Mouse (Mus musculus) limb, embryonic 11.5 days (tissue): ENCODE results near the gene Ndel1. TPM values are rescaled to one million over a fixed set of nuclear protein-coding genes. Genes with fewer than 3 reads are reported as not detected.
A peak's percentile ranks its signal among the peaks of the same experiment; 100 is the strongest.

Source experiments
- ATAC-seq: fragments of 200-750 bp; cut with Nextera tagmentation; 2 replicates; pipeline ENCODE4 v1.8.0; 2017; ENCODE audit warnings: low read depth; ENCODE audit not compliant: insufficient number of reproducible peaks, low FRiP score, low TSS enrichment
- DNase-seq: peaks from one replicate; pipeline ENCODE4 v3.0.0-alpha.2; 2015; ENCODE audit warnings: low spot score
- H3K27ac ChIP-seq: fragments of 300-500 bp; sonication (generic); replicated peaks from 2 replicates; pipeline ENCODE4 v1.5.1; 2014; ENCODE audit warnings: low read depth, mild to moderate bottlenecking, low read length
- H3K27me3 ChIP-seq: fragments of 300-500 bp; sonication (generic); 2 replicates; pipeline ENCODE4 v1.6.1; 2014; ENCODE audit warnings: mild to moderate bottlenecking, low read length, mixed read lengths; ENCODE audit not compliant: control insufficient read depth, insufficient read depth
- H3K36me3 ChIP-seq: fragments of 300-500 bp; sonication (generic); 2 replicates; pipeline ENCODE4 v1.6.1; 2014; ENCODE audit warnings: mild to moderate bottlenecking, low read length, moderate library complexity, mixed read lengths; ENCODE audit not compliant: control insufficient read depth, insufficient read depth
- H3K4me1 ChIP-seq: fragments of 300-500 bp; sonication (generic); 2 replicates; pipeline ENCODE4 v1.6.1; 2014; ENCODE audit warnings: low read length, mixed read lengths; ENCODE audit not compliant: control insufficient read depth, insufficient read depth
- H3K4me2 ChIP-seq: fragments of 300-500 bp; sonication (generic); 2 replicates; pipeline ENCODE4 v1.6.1; 2014; ENCODE audit warnings: low read depth, mild to moderate bottlenecking, moderate library complexity; ENCODE audit not compliant: severe bottlenecking
- H3K4me3 ChIP-seq: fragments of 300-500 bp; sonication (generic); 2 replicates; pipeline ENCODE4 v1.5.1; 2014; ENCODE audit warnings: low read depth, low read length
- H3K9ac ChIP-seq: fragments of 300-500 bp; sonication (generic); 2 replicates; pipeline ENCODE4 v1.6.1; 2014; ENCODE audit warnings: mild to moderate bottlenecking, low read length
- H3K9me3 ChIP-seq: fragments of 300-500 bp; sonication (generic); 2 replicates; pipeline ENCODE4 v1.6.1; 2016; ENCODE audit warnings: low read length; ENCODE audit not compliant: control insufficient read depth
- WGBS: fragments of 180-500 bp; shearing (Covaris S2); extraction: QIAGEN DNeasy Blood & Tissue Kit; methylation state at CpG from one replicate; pipeline ENCODE4 v1.1.7; 2014; 5-methylcytosine and 5-hydroxymethylcytosine counted together
- polyA plus RNA-seq: library from polyadenylated mRNA; unstranded; fragments of >200 nt; fragmentation: Nextera tagmentation; extraction: Ambion mirVana; gene quantifications from 2 replicates; pipeline ENCODE4 v1.2.1, GENCODE M21; 2014

Ndel1 gene
- polyA plus RNA-seq, 1 experiment from 2014 or later: 53.2 TPM

GRCm38 (mm10) chr11:68863631-68864091, 8.0 kb downstream of the Ndel1 start:
- no peak overlapping the region for H3K9ac ChIP-seq
- H3K4me3 ChIP-seq: no peak overlapping the region
- H3K27me3 ChIP-seq: no peaks in the 10 kb centered on the region
- H3K9me3 ChIP-seq: no peaks in the 10 kb centered on the region
- no peaks in the 10 kb centered on the region for H3K36me3 ChIP-seq
- ATAC-seq (no peak), DNase-seq (no peak)
- 67% methylated on average over 4 of the region's 4 CpGs for WGBS
- no peaks in the 10 kb centered on the region for H3K4me1 ChIP-seq
- no peak overlapping the region for H3K4me2 ChIP-seq
- H3K27ac ChIP-seq: no peak overlapping the region

GRCm38 (mm10) chr11:68862260-68862659, 9.4 kb downstream of the Ndel1 start:
- no peaks in the 10 kb centered on the region for H3K4me1 ChIP-seq
- no peaks in the 10 kb centered on the region for H3K36me3 ChIP-seq
- no peaks in the 10 kb centered on the region for H3K27me3 ChIP-seq
- H3K9ac ChIP-seq: no peak overlapping the region
- 82% methylated on average over 2 of the region's 2 CpGs for WGBS
- H3K4me3 ChIP-seq: no peak overlapping the region
- DNase-seq (no peak), ATAC-seq (no peak)
- H3K4me2 ChIP-seq: no peak overlapping the region
- no peaks in the 10 kb centered on the region for H3K9me3 ChIP-seq
- no peak overlapping the region for H3K27ac ChIP-seq

- DNase-seq (no peak), ATAC-seq (no peak)
- no peak overlapping the region for H3K27ac ChIP-seq
- no peaks in the 10 kb centered on the region for H3K9me3 ChIP-seq
- H3K27me3 ChIP-seq: no peaks in the 10 kb centered on the region
- no peak overlapping the region for H3K9ac ChIP-seq
- 87% methylated on average over 8 of the region's 8 CpGs for WGBS
- no peaks in the 10 kb centered on the region for H3K36me3 ChIP-seq
- no peak overlapping the region for H3K4me2 ChIP-seq
- H3K4me3 ChIP-seq: no peak overlapping the region
- H3K4me1 ChIP-seq: no peaks in the 10 kb centered on the region
Measured at GRCm38 (mm10) chr11:68859943-68860593, 11.6 kb downstream of the Ndel1 start.

GRCm38 (mm10) chr11:68857329-68857728, 14.3 kb downstream of the Ndel1 start:
- 83% methylated on average over 3 of the region's 3 CpGs for WGBS
- no peaks in the 10 kb centered on the region for H3K27me3 ChIP-seq
- no peak for ATAC-seq
- H3K9me3 ChIP-seq: no peaks in the 10 kb centered on the region
- H3K9ac ChIP-seq: no peak overlapping the region
- H3K4me3 ChIP-seq: no peak overlapping the region
- H3K27ac ChIP-seq: no peak overlapping the region
- no peak for DNase-seq
- 0 out of 2 replicates have a peak, but pooled peaks cover 2% of the 10 kb centered on the region for H3K4me1 ChIP-seq
- no peak overlapping the region for H3K4me2 ChIP-seq
- H3K36me3 ChIP-seq: no peaks in the 10 kb centered on the region

- Histone ChIP-seq H3K4me1 (0 out of 2 replicates have a peak, but pooled peaks cover 4% of the 10 kb centered on the region), H3K27me3 (no peaks in the 10 kb centered on the region), H3K4me3 (no peak overlapping the region), H3K27ac (no peak overlapping the region), H3K4me2 (no peak overlapping the region), H3K9ac (no peak overlapping the region), H3K9me3 (no peaks in the 10 kb centered on the region), H3K36me3 (no peaks in the 10 kb centered on the region)
- no peak for DNase-seq
- no peak for ATAC-seq
- 91% methylated on average over 3 of the region's 3 CpGs for WGBS
Measured at GRCm38 (mm10) chr11:68854621-68855020, 17.0 kb downstream of the Ndel1 start.

GRCm38 (mm10) chr11:68853611-68854401, 17.9 kb downstream of the Ndel1 start:
- H3K4me1 ChIP-seq: 0 out of 2 replicates have a peak, but pooled peaks cover 4% of the 10 kb centered on the region
- ATAC-seq (no peak), DNase-seq (no peak)
- no peak overlapping the region for H3K27ac ChIP-seq
- WGBS: 41% methylated on average over 14 of the region's 14 CpGs
- no peaks in the 10 kb centered on the region for H3K9me3 ChIP-seq
- H3K4me2 ChIP-seq: peak overlapping the region; percentile 54
- H3K4me3 ChIP-seq: peak overlapping the region; percentile 97
- 0 out of 2 replicates have a peak overlapping the region, but pooled peaks have one; percentile 32 for H3K9ac ChIP-seq
- H3K36me3 ChIP-seq: no peaks in the 10 kb centered on the region
- no peaks in the 10 kb centered on the region for H3K27me3 ChIP-seq

GRCm38 (mm10) chr11:68852932-68853409, 18.7 kb downstream of the Ndel1 start:
- Histone ChIP-seq H3K27me3 (no peaks in the 10 kb centered on the region), H3K4me2 (peak overlapping the region; percentile 54), H3K9ac (peak overlapping the region; percentile 85), H3K36me3 (no peaks in the 10 kb centered on the region), H3K4me1 (0 out of 2 replicates have a peak, but pooled peaks cover 4% of the 10 kb centered on the region), H3K27ac (peak overlapping the region; percentile 88), H3K9me3 (no peaks in the 10 kb centered on the region), H3K4me3 (peak overlapping the region; percentile 97)
- WGBS: under 1% methylated on average over 42 of the region's 42 CpGs
- DNase-seq (peak; percentile 100), ATAC-seq (peak; percentile 100)

- no peaks in the 10 kb centered on the region for H3K27me3 ChIP-seq
- H3K9ac ChIP-seq: peak overlapping the region; percentile 85
- peak; percentile 49 for ATAC-seq
- H3K9me3 ChIP-seq: no peaks in the 10 kb centered on the region
- WGBS: 0% methylated on average over 34 of the region's 36 CpGs
- no peaks in the 10 kb centered on the region for H3K36me3 ChIP-seq
- H3K27ac ChIP-seq: peak overlapping the region; percentile 88
- 0 out of 2 replicates have a peak, but pooled peaks cover 4% of the 10 kb centered on the region for H3K4me1 ChIP-seq
- peak overlapping the region; percentile 97 for H3K4me3 ChIP-seq
- peak overlapping the region; percentile 54 for H3K4me2 ChIP-seq
- no peak for DNase-seq
Measured at GRCm38 (mm10) chr11:68852486-68852901, 19.2 kb downstream of the Ndel1 start.
